8 mouse cellular contexts compared by ENCODE assay signal in the genomic region with DNA sequence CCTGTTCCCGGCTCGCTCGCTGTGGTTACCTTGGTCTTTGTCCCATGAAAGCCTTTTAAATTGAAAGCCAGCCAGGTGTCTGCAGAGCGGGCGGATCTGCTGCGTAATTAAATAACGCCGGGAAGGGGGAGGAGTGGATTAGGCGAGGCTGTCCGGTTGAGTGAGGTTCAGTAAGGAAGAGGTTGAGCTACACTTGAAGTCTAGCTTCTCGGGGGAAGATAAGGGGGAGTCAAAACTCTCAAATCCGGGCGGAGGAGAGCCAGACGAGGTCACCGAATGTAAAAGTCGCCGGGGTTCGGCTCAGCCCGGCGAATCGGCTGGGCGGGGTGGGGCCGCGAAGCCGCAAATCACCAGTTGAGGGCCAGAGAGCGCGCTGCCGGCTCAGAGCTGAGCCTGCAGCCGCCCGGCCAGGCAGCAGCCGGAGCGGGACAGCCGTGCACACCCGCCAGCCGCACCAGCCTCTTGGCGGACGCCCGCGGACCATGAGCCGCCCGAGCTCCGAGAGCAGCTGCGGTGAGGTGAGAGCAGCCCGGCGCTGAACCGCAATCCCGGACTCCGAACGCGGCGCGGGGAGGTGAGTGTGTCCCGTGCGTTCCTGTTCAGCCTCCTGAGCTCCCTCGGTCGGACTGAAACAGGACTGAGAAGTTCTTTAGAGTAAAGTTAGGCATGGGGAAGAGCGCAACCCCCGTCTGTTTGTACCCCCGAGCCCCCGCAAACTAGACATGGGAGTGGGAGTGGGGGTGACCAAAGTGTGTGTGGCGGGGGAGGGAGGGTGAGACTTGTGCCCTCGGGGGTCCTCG.
A peak's percentile ranks its signal among the peaks of the same experiment; 100 is the strongest.
DNase-seq lines count a peak whose midpoint lies in the region; ATAC-seq and TF ChIP-seq lines count a peak whose summit lies in the region.

No protein-coding gene starts in this region.

- peak overlapping the region; percentile 99 for H3K4me2 ChIP-seq in forebrain, postnatal 0 days (ENCODE audit: low read depth)

- DNase-seq in MN1 (ENCODE audit: low spot score): peak; percentile 79
- peak; percentile 59 to 71 for DNase-seq in cerebellum, adult 18-20 months
- DNase-seq in forebrain, postnatal 0 days: peak; percentile 60
- peak; percentile 84 for DNase-seq in hindbrain, embryonic 10.5 days (ENCODE audit: low spot score)
- peak; percentile 33 to 42 for DNase-seq in layer of hippocampus, postnatal 14 days (ENCODE audit: low spot score in 2 of 2)
- DNase-seq in lung, postnatal 36 days: peak; percentile 88
- peak; percentile 68 for DNase-seq in retina, adult 2 months (ENCODE audit: low read depth, low spot score)
- peak; percentile 47 for DNase-seq in thymus, postnatal 4 days

- H3K9me3 ChIP-seq in forebrain, postnatal 0 days (ENCODE audit: low read length): no peaks in the 10 kb centered on the region
- H3K9me3 ChIP-seq in hindbrain, embryonic 10.5 days: no peaks in the 10 kb centered on the region

- no peaks in the 10 kb centered on the region for H3K4me1 ChIP-seq in forebrain, postnatal 0 days (ENCODE audit: insufficient read depth)
- H3K4me1 ChIP-seq in hindbrain, embryonic 10.5 days (replicated peaks): peaks cover 33% of the 10 kb centered on the region

- H3K4me3 ChIP-seq in forebrain, postnatal 0 days (ENCODE audit: low read depth, low read length): peak overlapping the region; percentile 56
- H3K4me3 ChIP-seq in hindbrain, embryonic 10.5 days: peak overlapping the region; percentile 63

- peaks cover 7% of the 10 kb centered on the region; the same call in 1 of the 2 replicates for H3K27me3 ChIP-seq in forebrain, postnatal 0 days (ENCODE audit: insufficient read depth, low read length)
- H3K27me3 ChIP-seq in hindbrain, embryonic 10.5 days (ENCODE audit: insufficient read depth, poor library complexity, severe bottlenecking): peaks cover 40% of the 10 kb centered on the region

- peak; percentile 13; the same call in 1 of the 2 replicates for TF ChIP-seq CTCF in forebrain, postnatal 0 days (IDR thresholded peaks at IDR 0.05; ENCODE audit: low read depth)

- H3K36me3 ChIP-seq in forebrain, postnatal 0 days (ENCODE audit: insufficient read depth): no peaks in the 10 kb centered on the region
- H3K36me3 ChIP-seq in hindbrain, embryonic 10.5 days: 0 out of 2 replicates have a peak, but pooled peaks cover 2% of the 10 kb centered on the region

- WGBS in forebrain, postnatal 0 days: 1% methylated on average over 63 of the region's 63 CpGs
- WGBS in hindbrain, embryonic 10.5 days: under 1% methylated on average over 63 of the region's 63 CpGs

- H3K27ac ChIP-seq in forebrain, postnatal 0 days (ENCODE audit: low read depth, low read length): peak overlapping the region; percentile 59; the same call in 1 of the 2 replicates
- H3K27ac ChIP-seq in hindbrain, embryonic 10.5 days: peak overlapping the region; percentile 92

- H3K9ac ChIP-seq in forebrain, postnatal 0 days: peak overlapping the region; percentile 26

- ATAC-seq in forebrain, postnatal 0 days: peak; percentile 84

Comparison
In these comparisons a context has a peak if more than half of its experiments do, and no peak if none do; other contexts are left out.
1. Peak in every context shown above with its lines: DNase-seq, ATAC-seq, H3K4me3 ChIP-seq and H3K27ac ChIP-seq.
2. DNase-seq: peak in every context shown above with its lines; median percentile 88 in lung, postnatal 36 days; 84 in hindbrain, embryonic 10.5 days; 79 in MN1; 68 in retina, adult 2 months; 65 in cerebellum, adult 18-20 months; 60 in forebrain, postnatal 0 days; 47 in thymus, postnatal 4 days; 38 in layer of hippocampus, postnatal 14 days.